ENCODE assay signal across 28 mouse cellular contexts in the genomic region with DNA sequence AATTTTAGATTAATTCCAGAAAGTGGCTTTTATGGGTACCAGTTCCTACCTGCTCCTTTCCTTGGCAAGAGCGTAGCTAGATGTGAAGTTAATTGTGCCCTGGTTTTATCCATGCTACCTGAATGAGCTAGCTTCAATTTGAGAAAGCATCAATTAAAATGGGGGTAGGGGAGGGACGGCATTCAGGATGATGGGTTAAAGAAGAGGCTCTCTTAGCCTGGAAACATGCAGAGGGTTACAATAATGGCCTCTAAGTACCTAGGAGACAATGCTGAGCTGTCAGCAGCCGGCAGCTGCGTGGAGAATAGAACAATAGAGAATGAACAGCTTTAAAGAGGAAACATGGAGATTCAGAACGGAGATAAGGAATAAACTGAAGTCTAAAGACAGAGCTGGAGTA.
DNase-seq lines count a peak whose midpoint lies in the region; ATAC-seq and TF ChIP-seq lines count a peak whose summit lies in the region.
"Had no signal": no experiment of that assay in that cellular context is flagged by ENCODE, and none has a peak within 500 bp of the region (broad histone marks: within the 10 kb centered on the region; RNA-seq: fewer than 3 reads in every experiment).

No protein-coding gene starts in this region.

- WGBS in hindbrain, embryonic 10.5 days = 29% methylated on average over 5 of the region's 5 CpGs
- 15% methylated on average over 5 of the region's 5 CpGs for WGBS in hindbrain, embryonic 14.5 days
- WGBS in midbrain, embryonic 12.5 days = 15% methylated on average over 5 of the region's 5 CpGs
- WGBS in midbrain, embryonic 16.5 days = 20% methylated on average over 5 of the region's 5 CpGs
- 13% methylated on average over 5 of the region's 5 CpGs for WGBS in forebrain, embryonic 14.5 days
- WGBS in forebrain, postnatal 0 days = 17% methylated on average over 5 of the region's 5 CpGs

- no peak overlapping the region for H3K4me3 ChIP-seq in hindbrain, embryonic 10.5 days
- no peak overlapping the region for H3K4me3 ChIP-seq in hindbrain, embryonic 14.5 days (replicated peaks; ENCODE audit: low read length)
- no peak overlapping the region for H3K4me3 ChIP-seq in midbrain, embryonic 12.5 days
- no peak overlapping the region for H3K4me3 ChIP-seq in midbrain, embryonic 16.5 days (ENCODE audit: low read depth, low read length)
- no peak overlapping the region for H3K4me3 ChIP-seq in forebrain, embryonic 14.5 days (ENCODE audit: low read depth, low read length)
- H3K4me3 ChIP-seq in forebrain, postnatal 0 days (ENCODE audit: low read depth, low read length) = no peak overlapping the region
- H3K4me3 ChIP-seq: embryonic facial prominence, embryonic 12.5 days; heart, embryonic 10.5 days; heart, embryonic 15.5 days; neural tube, embryonic 13.5 days; stomach, embryonic 15.5 days had no signal

- no peaks in the 10 kb centered on the region for H3K36me3 ChIP-seq in hindbrain, embryonic 10.5 days
- H3K36me3 ChIP-seq in hindbrain, embryonic 14.5 days (replicated peaks; ENCODE audit: control insufficient read depth, insufficient read depth) = no peaks in the 10 kb centered on the region
- H3K36me3 ChIP-seq in midbrain, embryonic 12.5 days = no peaks in the 10 kb centered on the region
- H3K36me3 ChIP-seq in midbrain, embryonic 16.5 days (ENCODE audit: control insufficient read depth, insufficient read depth, low read length) = no peaks in the 10 kb centered on the region
- no peaks in the 10 kb centered on the region for H3K36me3 ChIP-seq in forebrain, embryonic 14.5 days (ENCODE audit: control insufficient read depth, insufficient read depth, low read length)
- H3K36me3 ChIP-seq in forebrain, postnatal 0 days (ENCODE audit: insufficient read depth) = no peaks in the 10 kb centered on the region
- H3K36me3 ChIP-seq: embryonic facial prominence, embryonic 12.5 days; heart, embryonic 10.5 days; heart, embryonic 15.5 days; neural tube, embryonic 13.5 days; stomach, embryonic 15.5 days had no signal

- no peaks in the 10 kb centered on the region for H3K9me3 ChIP-seq in hindbrain, embryonic 10.5 days
- no peaks in the 10 kb centered on the region for H3K9me3 ChIP-seq in hindbrain, embryonic 14.5 days (ENCODE audit: control insufficient read depth, low read length)
- H3K9me3 ChIP-seq in midbrain, embryonic 12.5 days = no peaks in the 10 kb centered on the region
- no peaks in the 10 kb centered on the region for H3K9me3 ChIP-seq in midbrain, embryonic 16.5 days (replicated peaks; ENCODE audit: control insufficient read depth, low read length, poor library complexity, severe bottlenecking)
- H3K9me3 ChIP-seq in forebrain, embryonic 14.5 days (replicated peaks; ENCODE audit: control insufficient read depth, low read length) = no peaks in the 10 kb centered on the region
- H3K9me3 ChIP-seq in forebrain, postnatal 0 days (ENCODE audit: low read length) = no peaks in the 10 kb centered on the region
- H3K9me3 ChIP-seq: embryonic facial prominence, embryonic 12.5 days; heart, embryonic 10.5 days; heart, embryonic 15.5 days; neural tube, embryonic 13.5 days; stomach, embryonic 15.5 days had no signal

- DNase-seq in hindbrain, embryonic 10.5 days (ENCODE audit: low spot score) = peak; percentile 16
- no peak for DNase-seq in hindbrain, embryonic 14.5 days (ENCODE audit: low spot score)
- no peak for DNase-seq in forebrain, embryonic 14.5 days (ENCODE audit: low spot score)
- no peak for DNase-seq in forebrain, postnatal 0 days
- DNase-seq in adrenal gland, postnatal 10 days = no peak
- no peak for DNase-seq in left cerebral cortex, postnatal 25 days (ENCODE audit: low spot score in 2 of 2)
- DNase-seq: adrenal gland, postnatal 36 days; B cell, adult 2 months; cerebellum, adult 8-10 months; cerebellum, postnatal 25 days; gastrocnemius, postnatal 25 days; heart, adult 11 months; kidney, adult 18-20 months; kidney, postnatal 4 days; liver; lung, embryonic 14.5 days; lung, postnatal 14 days; right cerebral cortex, postnatal 25 days; thymus, postnatal 14 days had no signal

- H3K9ac ChIP-seq in hindbrain, embryonic 14.5 days = no peak overlapping the region
- no peak overlapping the region for H3K9ac ChIP-seq in midbrain, embryonic 12.5 days (replicated peaks)
- no peak overlapping the region for H3K9ac ChIP-seq in midbrain, embryonic 16.5 days (ENCODE audit: low read depth, low read length)
- no peak overlapping the region for H3K9ac ChIP-seq in forebrain, embryonic 14.5 days (ENCODE audit: low read length)
- no peak overlapping the region for H3K9ac ChIP-seq in forebrain, postnatal 0 days
- H3K9ac ChIP-seq: embryonic facial prominence, embryonic 12.5 days; heart, embryonic 15.5 days; liver, embryonic 14.5 days; lung, embryonic 14.5 days; neural tube, embryonic 13.5 days; stomach, embryonic 15.5 days had no signal

- no peak for ATAC-seq in hindbrain, embryonic 14.5 days (ENCODE audit: low FRiP score)
- ATAC-seq in midbrain, embryonic 12.5 days (ENCODE audit: low FRiP score, low read depth) = peak; percentile 50; the same call in 1 of the 2 replicates
- ATAC-seq in midbrain, embryonic 16.5 days = no peak
- ATAC-seq in forebrain, embryonic 14.5 days = 0 out of 2 replicates have a peak, but pooled peaks have one; percentile 66
- ATAC-seq in forebrain, postnatal 0 days = peak; percentile 66
- ATAC-seq: hindbrain, embryonic 16.5 days had no signal

- no peaks in the 10 kb centered on the region; the same call in 1 of the 2 replicates for H3K27me3 ChIP-seq in hindbrain, embryonic 10.5 days (ENCODE audit: insufficient read depth, poor library complexity, severe bottlenecking)
- H3K27me3 ChIP-seq in hindbrain, embryonic 14.5 days (ENCODE audit: control insufficient read depth, insufficient read depth, low read length) = no peaks in the 10 kb centered on the region
- H3K27me3 ChIP-seq in midbrain, embryonic 12.5 days = no peaks in the 10 kb centered on the region; the same call in 1 of the 2 replicates
- H3K27me3 ChIP-seq in midbrain, embryonic 16.5 days (ENCODE audit: control insufficient read depth, insufficient read depth, low read depth, low read length) = no peaks in the 10 kb centered on the region
- no peaks in the 10 kb centered on the region for H3K27me3 ChIP-seq in forebrain, embryonic 14.5 days (replicated peaks; ENCODE audit: control insufficient read depth, insufficient read depth, low read length)
- H3K27me3 ChIP-seq in forebrain, postnatal 0 days (ENCODE audit: insufficient read depth, low read length) = no peaks in the 10 kb centered on the region
- H3K27me3 ChIP-seq: embryonic facial prominence, embryonic 12.5 days; heart, embryonic 15.5 days; stomach, embryonic 15.5 days had no signal

- no peak overlapping the region for H3K4me2 ChIP-seq in hindbrain, embryonic 14.5 days (replicated peaks)
- H3K4me2 ChIP-seq in midbrain, embryonic 12.5 days (replicated peaks) = no peak overlapping the region
- no peak overlapping the region for H3K4me2 ChIP-seq in midbrain, embryonic 16.5 days (ENCODE audit: low read length)
- no peak overlapping the region for H3K4me2 ChIP-seq in forebrain, embryonic 14.5 days (ENCODE audit: low read length)
- no peak overlapping the region for H3K4me2 ChIP-seq in forebrain, postnatal 0 days (ENCODE audit: low read depth)
- H3K4me2 ChIP-seq: embryonic facial prominence, embryonic 12.5 days; heart, embryonic 15.5 days; lung, embryonic 14.5 days; neural tube, embryonic 13.5 days; stomach, embryonic 15.5 days had no signal

- H3K27ac ChIP-seq in hindbrain, embryonic 10.5 days = 0 out of 2 replicates have a peak overlapping the region, but pooled peaks have one; percentile 36
- no peak overlapping the region for H3K27ac ChIP-seq in hindbrain, embryonic 14.5 days
- no peak overlapping the region for H3K27ac ChIP-seq in midbrain, embryonic 12.5 days (replicated peaks)
- no peak overlapping the region for H3K27ac ChIP-seq in midbrain, embryonic 16.5 days (ENCODE audit: low read length)
- H3K27ac ChIP-seq in forebrain, embryonic 14.5 days (ENCODE audit: low read depth, low read length) = no peak overlapping the region
- H3K27ac ChIP-seq in forebrain, postnatal 0 days (ENCODE audit: low read depth, low read length) = no peak overlapping the region
- H3K27ac ChIP-seq: embryonic facial prominence, embryonic 12.5 days; heart, embryonic 10.5 days; heart, embryonic 15.5 days; liver, embryonic 14.5 days; neural tube, embryonic 13.5 days; stomach, embryonic 15.5 days had no signal

- TF ChIP-seq CTCF in forebrain, postnatal 0 days (IDR thresholded peaks at IDR 0.05; ENCODE audit: low read depth) = no peak

- intact Hi-C loops in left cerebral cortex, postnatal 25 days (cut with DNase I) = no loop called here

- H3K4me1 ChIP-seq in hindbrain, embryonic 10.5 days (replicated peaks) = peaks cover 28% of the 10 kb centered on the region
- H3K4me1 ChIP-seq in hindbrain, embryonic 14.5 days (replicated peaks; ENCODE audit: control insufficient read depth, insufficient read depth, low read length) = peaks cover 5% of the 10 kb centered on the region; the same call in 1 of the 2 replicates
- H3K4me1 ChIP-seq in midbrain, embryonic 12.5 days = peaks cover 13% of the 10 kb centered on the region
- H3K4me1 ChIP-seq in midbrain, embryonic 16.5 days (ENCODE audit: control insufficient read depth, insufficient read depth, low read length) = peaks cover 16% of the 10 kb centered on the region
- H3K4me1 ChIP-seq in forebrain, embryonic 14.5 days (ENCODE audit: control insufficient read depth, insufficient read depth, low read length) = no peaks in the 10 kb centered on the region
- H3K4me1 ChIP-seq in forebrain, postnatal 0 days (ENCODE audit: insufficient read depth) = 0 out of 2 replicates have a peak, but pooled peaks cover 2% of the 10 kb centered on the region
- H3K4me1 ChIP-seq: heart, embryonic 10.5 days; heart, embryonic 15.5 days; stomach, embryonic 15.5 days had no signal

Comparison
In these comparisons a context has a peak if more than half of its experiments do, and no peak if none do; other contexts are left out.
1. ATAC-seq: peak in midbrain, embryonic 12.5 days (single experiment), forebrain, embryonic 14.5 days (single experiment) and forebrain, postnatal 0 days (single experiment); none in hindbrain, embryonic 14.5 days (single experiment) and midbrain, embryonic 16.5 days (single experiment).